Mouse (Mus musculus): ENCODE measurements around the gene Mif.

DNA sequence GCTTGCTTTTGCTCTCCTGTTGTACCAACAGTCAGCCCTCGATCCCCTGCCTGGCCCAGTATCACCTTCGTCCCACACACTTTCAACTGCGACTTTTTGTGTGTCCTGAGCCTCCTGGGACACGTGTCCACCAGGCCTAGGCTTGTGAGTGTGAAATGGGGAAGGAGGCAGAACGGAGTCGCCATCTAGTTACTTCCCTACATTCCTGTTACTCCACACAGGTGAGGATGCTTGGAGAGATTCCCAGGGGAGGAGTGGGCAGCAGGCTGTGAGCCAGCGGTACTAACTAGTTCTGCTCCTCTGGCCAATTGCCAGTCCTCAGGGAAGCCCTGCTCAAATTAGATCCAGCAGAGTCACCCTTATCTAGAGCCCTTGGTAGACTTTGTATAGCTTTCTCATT, 706 bp upstream of the Mif start:
- TF ChIP-seq CTCF (IDR thresholded peaks at IDR 0.05; ENCODE audit: low read depth, low read length) (no peak), POLR2A (IDR thresholded peaks at IDR 0.05; ENCODE audit: extremely low read depth, insufficient read depth, low read length) (no peak)

Measured in liver, adult 2 months (tissue).